Mouse (Mus musculus) CH12.LX (cell line): ENCODE data around the gene Prmt3. TPM values are rescaled to one million over a fixed set of nuclear protein-coding genes. Genes with fewer than 3 reads are reported as not detected.

Experiments used
- DNase-seq: peaks from one replicate; pipeline ENCODE4 v3.0.0-alpha.2; 2013; ENCODE audit errors: extremely low read depth
- H3K27ac ChIP-seq: 2 replicates; pipeline ENCODE4 v1.5.1; 2012; ENCODE audit warnings: low read depth, mild to moderate bottlenecking, control low read depth, moderate library complexity; ENCODE audit not compliant: insufficient read depth
- H3K27me3 ChIP-seq: replicated peaks from 2 replicates; pipeline ENCODE3; 2012; ENCODE audit warnings: inconsistent platforms
- H3K36me3 ChIP-seq, 2 experiments: replicated peaks in 1 of 2; 2 replicates each; pipeline versions ENCODE3 to v1.6.1; 2012; ENCODE audit warnings: inconsistent platforms in 1 of 2, low read length in 1 of 2, mild to moderate bottlenecking in 1 of 2, mixed read lengths in 1 of 2, moderate library complexity in 1 of 2; ENCODE audit not compliant: control insufficient read depth in 1 of 2, insufficient read depth in 1 of 2
- H3K4me1 ChIP-seq, 2 experiments: 2 replicates each; pipeline ENCODE4 v1.6.1; 2012; ENCODE audit warnings: inconsistent platforms in 1 of 2, moderate library complexity in 1 of 2; ENCODE audit not compliant: insufficient read depth in 2 of 2, control insufficient read depth in 1 of 2
- H3K4me2 ChIP-seq: 2 replicates; pipeline ENCODE4 v1.6.1; 2012; ENCODE audit warnings: low read depth, mild to moderate bottlenecking, control low read depth; ENCODE audit not compliant: poor library complexity, insufficient read depth, severe bottlenecking
- H3K4me3 ChIP-seq, 3 experiments: fragments of 150-350 bp in 1 of 3; sonication (generic) in 1 of 3; replicated peaks in 1 of 3; 2 replicates each; pipeline versions ENCODE3 to v1.5.1; 2011 to 2012; ENCODE audit warnings: low read depth in 2 of 3, low read length in 2 of 3, mild to moderate bottlenecking in 2 of 3, moderate library complexity in 2 of 3, control low read depth in 1 of 3, improper control_type of control experiment in 1 of 3, inconsistent platforms in 1 of 3, mixed read lengths in 1 of 3; ENCODE audit not compliant: poor library complexity in 1 of 3
- H3K79me2 ChIP-seq: replicated peaks from 2 replicates; pipeline ENCODE4 v1.6.1; 2012; ENCODE audit warnings: mild to moderate bottlenecking, moderate library complexity; ENCODE audit not compliant: control insufficient read depth, poor library complexity, insufficient read depth, severe bottlenecking; ENCODE audit errors: extremely low read depth
- H3K9ac ChIP-seq: 2 replicates; pipeline ENCODE4 v1.6.1; 2012; ENCODE audit warnings: low read depth, mild to moderate bottlenecking, control low read depth, moderate library complexity; ENCODE audit not compliant: insufficient read depth
- H3K9me3 ChIP-seq: replicated peaks from 2 replicates; pipeline ENCODE3; 2012; ENCODE audit warnings: low read length, inconsistent platforms, mixed read lengths
- BHLHE40 ChIP-seq: IDR thresholded peaks from 2 replicates; pipeline ENCODE4 v1.6.1; 2011; ENCODE audit warnings: mild to moderate bottlenecking, low read depth, low read length, improper control_type of control experiment
- CHD2 ChIP-seq: IDR thresholded peaks from 2 replicates; pipeline ENCODE4 v1.6.1; 2011; ENCODE audit warnings: low read length, improper control_type of control experiment
- CTCF ChIP-seq, 2 experiments: IDR thresholded peaks in 1 of 2; conservative IDR thresholded peaks in 1 of 2; 2 replicates each; pipeline ENCODE4 v1.5.1; 2011 to 2012; ENCODE audit warnings: low read depth in 2 of 2, low read length in 2 of 2, improper control_type of control experiment in 1 of 2, inconsistent platforms in 1 of 2, mild to moderate bottlenecking in 1 of 2, moderate library complexity in 1 of 2
- ELF1 ChIP-seq: IDR thresholded peaks from 2 replicates; pipeline ENCODE4 v1.6.1; 2014; ENCODE audit warnings: low read depth, mild to moderate bottlenecking, inconsistent platforms, low read length, improper control_type of control experiment
- EP300 ChIP-seq: IDR thresholded peaks from 2 replicates; pipeline ENCODE4 v1.6.1; 2011; ENCODE audit warnings: low read length, improper control_type of control experiment
- ETS1 ChIP-seq: conservative IDR thresholded peaks from 2 replicates; pipeline ENCODE4 v1.6.1; 2012; ENCODE audit warnings: low read depth, mild to moderate bottlenecking, inconsistent platforms, low read length, improper control_type of control experiment, moderate library complexity
- HCFC1 ChIP-seq: IDR thresholded peaks from 2 replicates; pipeline ENCODE4 v1.6.1; 2012; ENCODE audit warnings: low read depth, mild to moderate bottlenecking, inconsistent platforms, low read length, improper control_type of control experiment
- IRF4 ChIP-seq: IDR thresholded peaks from 2 replicates; pipeline ENCODE4 v1.6.1; 2014; ENCODE audit warnings: low read depth, mild to moderate bottlenecking, inconsistent platforms, low read length, improper control_type of control experiment
- JUN ChIP-seq: IDR thresholded peaks from 2 replicates; pipeline ENCODE4 v1.6.1; 2011; ENCODE audit warnings: low read depth, mild to moderate bottlenecking, low read length, improper control_type of control experiment, moderate library complexity; ENCODE audit not compliant: insufficient read depth
- JUND ChIP-seq: conservative IDR thresholded peaks from 2 replicates; pipeline ENCODE4 v1.6.1; 2011; ENCODE audit warnings: low read depth, low read length, improper control_type of control experiment
- MAFK ChIP-seq: IDR thresholded peaks from 2 replicates; pipeline ENCODE4 v1.6.1; 2011; ENCODE audit warnings: low read length, improper control_type of control experiment; ENCODE audit not compliant: insufficient replicate concordance
- MAX ChIP-seq: IDR thresholded peaks from 2 replicates; pipeline ENCODE4 v1.6.1; 2011; ENCODE audit warnings: low read length, improper control_type of control experiment
- MAZ ChIP-seq: IDR thresholded peaks from 2 replicates; pipeline ENCODE4 v1.6.1; 2012; ENCODE audit warnings: low read depth, mild to moderate bottlenecking, inconsistent platforms, low read length, improper control_type of control experiment, moderate library complexity
- MEF2A ChIP-seq: IDR thresholded peaks from 2 replicates; pipeline ENCODE4 v1.6.1; 2014; ENCODE audit warnings: low read depth, mild to moderate bottlenecking, inconsistent platforms, low read length, improper control_type of control experiment, borderline replicate concordance
- MXI1 ChIP-seq: IDR thresholded peaks from 2 replicates; pipeline ENCODE4 v1.6.1; 2011; ENCODE audit warnings: mild to moderate bottlenecking, low read depth, low read length, improper control_type of control experiment
- NELFE ChIP-seq: IDR thresholded peaks from 2 replicates; pipeline ENCODE4 v1.6.1; 2011; ENCODE audit warnings: low read depth, low read length, improper control_type of control experiment
- NRF1 ChIP-seq: IDR thresholded peaks from 2 replicates; pipeline ENCODE4 v1.6.1; 2014; ENCODE audit warnings: low read depth, mild to moderate bottlenecking, inconsistent platforms, low read length, improper control_type of control experiment, moderate library complexity
- PAX5 ChIP-seq: IDR thresholded peaks from 2 replicates; pipeline ENCODE4 v1.6.1; 2012; ENCODE audit warnings: low read length, inconsistent platforms, mixed read lengths
- RAD21 ChIP-seq: IDR thresholded peaks from 2 replicates; pipeline ENCODE4 v1.6.1; 2011; ENCODE audit warnings: low read depth, mild to moderate bottlenecking, low read length, improper control_type of control experiment, moderate library complexity
- SIN3A ChIP-seq: IDR thresholded peaks from 2 replicates; pipeline ENCODE4 v1.6.1; 2012; ENCODE audit warnings: low read length, improper control_type of control experiment, inconsistent platforms
- TCF12 ChIP-seq: IDR thresholded peaks from 2 replicates; pipeline ENCODE4 v1.6.1; 2014; ENCODE audit warnings: low read depth, mild to moderate bottlenecking, inconsistent platforms, low read length, improper control_type of control experiment
- UBTF ChIP-seq: IDR thresholded peaks from 2 replicates; pipeline ENCODE4 v1.6.1; 2012; ENCODE audit warnings: low read depth, mild to moderate bottlenecking, inconsistent platforms, low read length, improper control_type of control experiment, moderate library complexity
- USF1 ChIP-seq: IDR thresholded peaks from 2 replicates; pipeline ENCODE4 v1.6.1; 2014; ENCODE audit warnings: low read depth, mild to moderate bottlenecking, inconsistent platforms, low read length, improper control_type of control experiment
- USF2 ChIP-seq: conservative IDR thresholded peaks from 2 replicates; pipeline ENCODE4 v1.6.1; 2011; ENCODE audit warnings: low read depth, low read length, improper control_type of control experiment
- ZC3H11A ChIP-seq: IDR thresholded peaks from 2 replicates; pipeline ENCODE4 v1.6.1; 2012; ENCODE audit warnings: low read depth, mild to moderate bottlenecking, inconsistent platforms, low read length, improper control_type of control experiment
- ZKSCAN1 ChIP-seq: IDR thresholded peaks from 2 replicates; pipeline ENCODE4 v1.6.1; 2012; ENCODE audit warnings: low read depth, inconsistent platforms, low read length, improper control_type of control experiment, borderline replicate concordance
- ZNF384 ChIP-seq: IDR thresholded peaks from 2 replicates; pipeline ENCODE4 v1.6.1; 2012; ENCODE audit warnings: low read depth, low read length, improper control_type of control experiment, inconsistent platforms
- dilution Hi-C: fragments of 300-500 bp; cut with MboI; formaldehyde crosslinking; loops from 2 replicates; pipeline ENCODE4 v1.14.3; 2020; ENCODE audit warnings: low sequenced_read_pairs; ENCODE audit not compliant: extremely low pct_unique_long_range_greater_than_20kb, extremely low pct_ligation_motif_present
- in situ Hi-C: fragments of 300-500 bp; cut with MboI; formaldehyde crosslinking; loops from 3 replicates; pipeline ENCODE4 v1.14.3; 2019; ENCODE audit warnings: low sequenced_read_pairs, low pct_ligation_motif_present, low pct_unique_long_range_greater_than_20kb, mixed read lengths
- polyA plus RNA-seq: library from polyadenylated mRNA; unstranded; fragments of >175 nt; gene quantifications from 2 replicates; pipeline ENCODE4 v1.2.1, GENCODE M21; 2012; ENCODE audit warnings: low read depth; ENCODE audit not compliant: insufficient read length
- total RNA-seq, 2 experiments: library from RNA; depleted of rRNA; stranded (reverse); fragments of 300-350 nt in 1 of 2; fragments of >200 nt in 1 of 2; gene quantifications; 2 replicates each; pipeline ENCODE4 v1.2.3; 2012 to 2014

Prmt3 gene
- total and polyA plus RNA-seq, 3 experiments, result 47.9 to 86.0 (median 54.5) TPM

GRCm38 (mm10) chr7:49863753-49864152 lies 85.6 kb downstream of the Prmt3 start:
- H3K79me2 ChIP-seq, result no peaks in the 10 kb centered on the region
- no peak overlapping the region for H3K4me2 ChIP-seq
- peaks cover 13 to 32% of the 10 kb centered on the region in 2 experiments for H3K36me3 ChIP-seq
- no peaks in the 10 kb centered on the region for H3K27me3 ChIP-seq
- H3K4me1 ChIP-seq, result peaks cover 6 to 20% of the 10 kb centered on the region in 2 experiments
- in situ Hi-C loops (no loop called here), dilution Hi-C loops (no loop called here)
- H3K4me3 ChIP-seq, result no peak overlapping the region
- no peaks in the 10 kb centered on the region for H3K9me3 ChIP-seq
- H3K27ac ChIP-seq, result no peak overlapping the region
- TF ChIP-seq MEF2A (no peak), UBTF (no peak), MAFK (peak; percentile 79), IRF4 (no peak), ZKSCAN1 (no peak)
- H3K9ac ChIP-seq, result no peak overlapping the region
- DNase-seq, result no peak

- H3K27me3 ChIP-seq, result no peaks in the 10 kb centered on the region
- H3K4me1 ChIP-seq, result peaks cover 15 to 38% of the 10 kb centered on the region in 2 experiments
- no peak overlapping the region for H3K9ac ChIP-seq
- H3K4me3 ChIP-seq, result no peak overlapping the region
- H3K36me3 ChIP-seq, result no peaks in the 10 kb centered on the region
- in situ Hi-C loops (no loop called here), dilution Hi-C loops (no loop called here)
- peak; percentile 62 for DNase-seq
- no peaks in the 10 kb centered on the region for H3K9me3 ChIP-seq
- H3K4me2 ChIP-seq, result no peak overlapping the region
- H3K27ac ChIP-seq, result peak overlapping the region; percentile 34; the same call in 1 of the 2 replicates
- no peaks in the 10 kb centered on the region for H3K79me2 ChIP-seq
- no peak for TF ChIP-seq NRF1
- TF ChIP-seq HCFC1, result no peak
- no peak for TF ChIP-seq NELFE
- TF ChIP-seq ETS1, result peak; percentile 60
- peak; percentile 26; the same call in 1 of the 2 replicates for TF ChIP-seq MAFK
- peak; percentile 18 for TF ChIP-seq USF1
- TF ChIP-seq ZC3H11A, result no peak
- TF ChIP-seq USF2, result peak; percentile 49
- no peak for TF ChIP-seq MAZ
- TF ChIP-seq BHLHE40, result peak; percentile 66
- no peak for TF ChIP-seq UBTF
- no peak for TF ChIP-seq ZNF384
- no peak for TF ChIP-seq MXI1
- TF ChIP-seq CTCF (conservative IDR thresholded peaks at IDR 0.05 in 1 of 2, IDR thresholded peaks at IDR 0.05 in 1 of 2; ENCODE audit: low read depth in 2 of 2, low read length in 2 of 2), result no peak
- no peak for TF ChIP-seq TCF12
- no peak for TF ChIP-seq JUND
- no peak for TF ChIP-seq PAX5
- no peak for TF ChIP-seq ELF1
- TF ChIP-seq JUN, result no peak
- no peak for TF ChIP-seq MEF2A
- no peak for TF ChIP-seq CHD2
- no peak for TF ChIP-seq SIN3A
- no peak for TF ChIP-seq MAX
- no peak for TF ChIP-seq RAD21
- no peak for TF ChIP-seq ZKSCAN1
- no peak; the same call in 1 of the 2 replicates for TF ChIP-seq EP300
Measured at GRCm38 (mm10) chr7:49869656-49870055, 91.5 kb downstream of the Prmt3 start.
